Mouse (Mus musculus) adipocyte (in vitro differentiated cells): ENCODE measurements at regions not wholly inside any gene's neighbourhood (a gene's known extent, or its start where the extent isn't known, plus 50 kb on each side); places are given as distances from the start of the nearest gene placed in this dataset.

Source experiments
- DNase-seq: peaks from one replicate; pipeline ENCODE4 v3.0.0-alpha.2; 2016; ENCODE audit warnings: low spot score

GRCm38 (mm10) chrX:11798326-11798725, 361.8 kb downstream of the Bcor start:
- DNase-seq: no peak

GRCm38 (mm10) chrX:11800400-11800941, 359.7 kb downstream of the Bcor start:
- DNase-seq: no peak

- no peak for DNase-seq
Measured at GRCm38 (mm10) chrX:11801208-11801607, 358.9 kb downstream of the Bcor start.

GRCm38 (mm10) chrX:11801621-11802020, 358.5 kb downstream of the Bcor start:
- DNase-seq: no peak

GRCm38 (mm10) chrX:11802074-11802899, 357.9 kb downstream of the Bcor start:
- DNase-seq: peak; percentile 72

- DNase-seq: no peak
Measured at GRCm38 (mm10) chrX:11803239-11803638, 356.9 kb downstream of the Bcor start.

- no peak for DNase-seq
Measured at GRCm38 (mm10) chrX:11806896-11807252, 353.3 kb downstream of the Bcor start.

GRCm38 (mm10) chrX:11807253-11807882, 352.8 kb downstream of the Bcor start:
- DNase-seq: no peak

GRCm38 (mm10) chrX:11807883-11808262, 352.3 kb downstream of the Bcor start:
- DNase-seq: no peak

- DNase-seq: no peak
Measured at GRCm38 (mm10) chrX:11808911-11809310, 351.2 kb downstream of the Bcor start.

- no peak for DNase-seq
Measured at GRCm38 (mm10) chrX:11814861-11815260, 345.3 kb downstream of the Bcor start.

GRCm38 (mm10) chrX:11815864-11816263, 344.3 kb downstream of the Bcor start:
- peak; percentile 57 for DNase-seq

- no peak for DNase-seq
Measured at GRCm38 (mm10) chrX:11818634-11819033, 341.5 kb downstream of the Bcor start.

- no peak for DNase-seq
Measured at GRCm38 (mm10) chrX:11821165-11821564, 339.0 kb downstream of the Bcor start.

GRCm38 (mm10) chrX:11821880-11822768, 338.0 kb downstream of the Bcor start:
- DNase-seq: no peak

GRCm38 (mm10) chrX:11825948-11826347, 334.2 kb downstream of the Bcor start:
- DNase-seq: no peak

GRCm38 (mm10) chrX:11826737-11827408, 333.3 kb downstream of the Bcor start:
- DNase-seq: no peak

- DNase-seq: no peak
Measured at GRCm38 (mm10) chrX:11829411-11830002, 330.6 kb downstream of the Bcor start.

- no peak for DNase-seq
Measured at GRCm38 (mm10) chrX:11837566-11837965, 322.6 kb downstream of the Bcor start.

GRCm38 (mm10) chrX:11839665-11840245, 320.4 kb downstream of the Bcor start:
- DNase-seq: peak; percentile 16
